Mouse (Mus musculus): ENCODE results near the gene Prlhr. TPM values are rescaled to one million over a fixed set of nuclear protein-coding genes. Genes with fewer than 3 reads are reported as not detected.

Prlhr gene
- polyA plus RNA-seq, 1 experiment from 2014 or later, result not detected

GRCm38 (mm10) chr19:60417611-60418010, 50.5 kb downstream of the Prlhr start:
- H3K27me3 ChIP-seq (ENCODE audit: control insufficient read depth, insufficient read depth, low read length), result no peaks in the 10 kb centered on the region

More at GRCm38 (mm10) chr19:60417611-60418010, 50.5 kb downstream of the Prlhr start:
- WGBS, result 57% methylated on average over 1 of the region's 1 CpGs
- no peaks in the 10 kb centered on the region for H3K36me3 ChIP-seq (replicated peaks; ENCODE audit: control insufficient read depth, insufficient read depth, low read depth, low read length)
- no peak overlapping the region for H3K4me3 ChIP-seq (ENCODE audit: low read depth, low read length)
- H3K9me3 ChIP-seq (replicated peaks; ENCODE audit: control insufficient read depth, low read length), result no peaks in the 10 kb centered on the region
- no peak overlapping the region for H3K4me2 ChIP-seq (ENCODE audit: low read depth, low read length)
- DNase-seq (ENCODE audit: low spot score), result peak; percentile 75
- no peak for ATAC-seq (replicated peaks; ENCODE audit: insufficient number of reproducible peaks, low FRiP score, low TSS enrichment, low read depth)
- H3K9ac ChIP-seq (replicated peaks; ENCODE audit: low read length), result no peak overlapping the region
- no peaks in the 10 kb centered on the region for H3K4me1 ChIP-seq (ENCODE audit: control insufficient read depth, insufficient read depth, low read length)
- H3K27ac ChIP-seq (replicated peaks; ENCODE audit: low read depth, low read length), result no peak overlapping the region

Other genes with a start within 250 kb of the Prlhr start
- gene Fam204a, start 241.6 kb downstream of the Prlhr start, polyA plus RNA-seq (2014; fragmentation: Nextera tagmentation; extraction: Ambion mirVana), result 71.1 and 77.6 TPM in 2 replicates
- gene Cacul1, start 112.7 kb upstream of the Prlhr start, polyA plus RNA-seq (2014; fragmentation: Nextera tagmentation; extraction: Ambion mirVana), result 32.9 and 34.0 TPM in 2 replicates